Mouse (Mus musculus) frontal cortex, adult 2 months (tissue): Measurements from ENCODE around the gene Mstn. TPM values are rescaled to one million over a fixed set of nuclear protein-coding genes. Genes with fewer than 3 reads are reported as not detected.

Experiments
- DNase-seq, 2 experiments: peaks; one replicate each; pipeline ENCODE4 v3.0.0; 2022; ENCODE audit warnings: low spot score in 1 of 2; ENCODE audit errors: extremely low spot score in 1 of 2
- polyA plus RNA-seq: library from polyadenylated mRNA; depleted of rRNA; stranded (reverse); fragments of >200 nt; gene quantifications from 2 replicates; pipeline ENCODE4 v1.2.3, GENCODE M21; 2012; rRNA removed

Mstn gene
- 0.11 and 0.34 TPM in 2 replicates for polyA plus RNA-seq

GRCm38 (mm10) chr1:53061340-53061739 is at the start of gene Mstn:
Mstn (plus strand) TSS chr1:53061640.
- no peak for DNase-seq

GRCm38 (mm10) chr1:53014716-53015115 is 46.7 kb upstream of the Mstn start:
- DNase-seq, result peak; percentile 20 to 67

- no peak for DNase-seq
These were observed 45.8 kb upstream of the Mstn start for GRCm38 (mm10) chr1:53015606-53016005.

GRCm38 (mm10) chr1:53018746-53019505 is 42.5 kb upstream of the Mstn start:
- peak in 1 of 2 experiments; percentile 39 for DNase-seq

- DNase-seq, result no peak
These were observed 41.4 kb upstream of the Mstn start, which contains the start of gene 1700019D03Rik for GRCm38 (mm10) chr1:53020079-53020478. 1700019D03Rik (minus strand) TSS chr1:53020179.

GRCm38 (mm10) chr1:53032550-53032949 is 28.9 kb upstream of the Mstn start:
- peak; percentile 21 to 86 for DNase-seq

- DNase-seq, result peak in 1 of 2 experiments; percentile 13
These were observed 24.0 kb upstream of the Mstn start for GRCm38 (mm10) chr1:53037443-53037871.

- DNase-seq, result no peak
These were observed 11.5 kb upstream of the Mstn start for GRCm38 (mm10) chr1:53049763-53050427.

GRCm38 (mm10) chr1:53053087-53054022 is 8.1 kb upstream of the Mstn start:
- DNase-seq, result peak in 1 of 2 experiments; percentile 88

- DNase-seq, result no peak
These were observed 2.3 kb upstream of the Mstn start for GRCm38 (mm10) chr1:53059106-53059505.

- DNase-seq, result no peak
These were observed 941 bp upstream of the Mstn start for GRCm38 (mm10) chr1:53060499-53060898.

- DNase-seq, result peak; percentile 22 to 57
These were observed 600 bp downstream of the Mstn start for GRCm38 (mm10) chr1:53061871-53062608.

GRCm38 (mm10) chr1:53063921-53064320 is 2.5 kb downstream of the Mstn start:
- no peak for DNase-seq

GRCm38 (mm10) chr1:53069726-53070514 is 8.5 kb downstream of the Mstn start:
- DNase-seq, result no peak

- DNase-seq, result no peak
These were observed 9.3 kb downstream of the Mstn start for GRCm38 (mm10) chr1:53070664-53071175.

GRCm38 (mm10) chr1:53076656-53077055 is 15.2 kb downstream of the Mstn start:
- no peak for DNase-seq

- no peak for DNase-seq
These were observed 18.4 kb downstream of the Mstn start for GRCm38 (mm10) chr1:53079876-53080275.

- DNase-seq, result no peak
These were observed 19.2 kb downstream of the Mstn start for GRCm38 (mm10) chr1:53080603-53081002.

- no peak for DNase-seq
These were observed 23.8 kb downstream of the Mstn start for GRCm38 (mm10) chr1:53085256-53085655.
